10 mouse cellular contexts compared by ENCODE assay signal in genomic region chr5:21171336-21171735, GRCm38 (mm10). TPM values are rescaled to one million over a fixed set of nuclear protein-coding genes. Genes with fewer than 3 reads are reported as not detected.
DNase-seq lines count a peak whose midpoint lies in the region; ATAC-seq lines count a peak whose summit lies in the region.
"Had no signal": no experiment of that assay in that cellular context is flagged by ENCODE, and none has a peak within 500 bp of the region (broad histone marks: within the 10 kb centered on the region; RNA-seq: fewer than 3 reads in every experiment).

No protein-coding gene starts in this region.

- no peak overlapping the region for H3K4me3 ChIP-seq in midbrain, embryonic 13.5 days (replicated peaks)
- H3K4me3 ChIP-seq in midbrain, embryonic 10.5 days, result no peak overlapping the region
- H3K4me3 ChIP-seq in hindbrain, embryonic 14.5 days (replicated peaks; ENCODE audit: low read length), result no peak overlapping the region
- no peak overlapping the region for H3K4me3 ChIP-seq in neural tube, embryonic 15.5 days (replicated peaks)
- H3K4me3 ChIP-seq: neural tube, embryonic 12.5 days had no signal

- H3K4me1 ChIP-seq in midbrain, embryonic 13.5 days (replicated peaks), result peaks cover 23% of the 10 kb centered on the region
- peaks cover 39% of the 10 kb centered on the region for H3K4me1 ChIP-seq in midbrain, embryonic 10.5 days
- peaks cover 35% of the 10 kb centered on the region for H3K4me1 ChIP-seq in hindbrain, embryonic 14.5 days (replicated peaks; ENCODE audit: control insufficient read depth, insufficient read depth, low read length)
- H3K4me1 ChIP-seq in neural tube, embryonic 15.5 days, result peaks cover 46% of the 10 kb centered on the region

- peak overlapping the region; percentile 32; the same call in 1 of the 2 replicates for H3K27ac ChIP-seq in midbrain, embryonic 13.5 days
- no peak overlapping the region; the same call in 1 of the 2 replicates for H3K27ac ChIP-seq in midbrain, embryonic 10.5 days (replicated peaks)
- peak overlapping the region; percentile 74 for H3K27ac ChIP-seq in hindbrain, embryonic 14.5 days
- peak overlapping the region; percentile 74 for H3K27ac ChIP-seq in neural tube, embryonic 15.5 days (replicated peaks)
- H3K27ac ChIP-seq: neural tube, embryonic 12.5 days had no signal

- no peaks in the 10 kb centered on the region for H3K36me3 ChIP-seq in midbrain, embryonic 13.5 days
- no peaks in the 10 kb centered on the region for H3K36me3 ChIP-seq in midbrain, embryonic 10.5 days
- H3K36me3 ChIP-seq in hindbrain, embryonic 14.5 days (replicated peaks; ENCODE audit: control insufficient read depth, insufficient read depth), result no peaks in the 10 kb centered on the region
- no peaks in the 10 kb centered on the region for H3K36me3 ChIP-seq in neural tube, embryonic 15.5 days
- H3K36me3 ChIP-seq: neural tube, embryonic 12.5 days had no signal

- no peaks in the 10 kb centered on the region for H3K9me3 ChIP-seq in midbrain, embryonic 13.5 days
- H3K9me3 ChIP-seq in midbrain, embryonic 10.5 days (replicated peaks), result no peaks in the 10 kb centered on the region
- H3K9me3 ChIP-seq in hindbrain, embryonic 14.5 days (ENCODE audit: control insufficient read depth, low read length), result no peaks in the 10 kb centered on the region
- H3K9me3 ChIP-seq in neural tube, embryonic 15.5 days (replicated peaks), result no peaks in the 10 kb centered on the region
- H3K9me3 ChIP-seq: neural tube, embryonic 12.5 days had no signal

- no peak overlapping the region for H3K9ac ChIP-seq in midbrain, embryonic 13.5 days (replicated peaks)
- H3K9ac ChIP-seq in hindbrain, embryonic 14.5 days, result no peak overlapping the region
- H3K9ac ChIP-seq in neural tube, embryonic 15.5 days (replicated peaks), result no peak overlapping the region
- H3K9ac ChIP-seq: neural tube, embryonic 12.5 days had no signal

- WGBS in midbrain, embryonic 13.5 days, result 53% methylated on average over 6 of the region's 6 CpGs
- 71% methylated on average over 6 of the region's 6 CpGs for WGBS in midbrain, embryonic 10.5 days
- 35% methylated on average over 6 of the region's 6 CpGs for WGBS in hindbrain, embryonic 14.5 days
- 37% methylated on average over 6 of the region's 6 CpGs for WGBS in neural tube, embryonic 15.5 days

- DNase-seq in heart, adult 11 months, result peak; percentile 77
- DNase-seq in heart, postnatal 25 days (ENCODE audit: low spot score), result no peak
- no peak for DNase-seq in midbrain, embryonic 10.5 days (ENCODE audit: low spot score)
- DNase-seq in hindbrain, embryonic 14.5 days (ENCODE audit: low spot score), result peak; percentile 60
- DNase-seq in gastrocnemius, adult 18-20 months (ENCODE audit: low spot score), result no peak
- no peak for DNase-seq in urinary bladder, adult 2 months (ENCODE audit: low spot score)
- DNase-seq: kidney, adult 11 months had no signal

- H3K27me3 ChIP-seq in midbrain, embryonic 13.5 days, result no peaks in the 10 kb centered on the region
- H3K27me3 ChIP-seq in midbrain, embryonic 10.5 days (ENCODE audit: low read depth, poor library complexity, severe bottlenecking), result no peaks in the 10 kb centered on the region; the same call in 1 of the 2 replicates
- no peaks in the 10 kb centered on the region for H3K27me3 ChIP-seq in hindbrain, embryonic 14.5 days (ENCODE audit: control insufficient read depth, insufficient read depth, low read length)
- no peaks in the 10 kb centered on the region for H3K27me3 ChIP-seq in neural tube, embryonic 15.5 days (replicated peaks)
- H3K27me3 ChIP-seq: neural tube, embryonic 12.5 days had no signal

- intact Hi-C loops in heart, postnatal 25 days (cut with DNase I), result no loop called here

- ATAC-seq in midbrain, embryonic 13.5 days, result no peak
- peak; percentile 29; the same call in 1 of the 2 replicates for ATAC-seq in hindbrain, embryonic 14.5 days (ENCODE audit: low FRiP score)
- peak; percentile 22; the same call in 1 of the 2 replicates for ATAC-seq in neural tube, embryonic 15.5 days (ENCODE audit: low FRiP score)

- no peak overlapping the region for H3K4me2 ChIP-seq in midbrain, embryonic 13.5 days (replicated peaks)
- no peak overlapping the region for H3K4me2 ChIP-seq in hindbrain, embryonic 14.5 days (replicated peaks)
- no peak overlapping the region for H3K4me2 ChIP-seq in neural tube, embryonic 15.5 days
- H3K4me2 ChIP-seq: neural tube, embryonic 12.5 days had no signal

RNA-seq across cellular contexts. Expression of gene Gsap, which starts 14.7 kb away (rescaled TPM):
- total RNA-seq in heart, postnatal 25 days (2021), result 1 to 10 TPM; 3.9 to 4.3 TPM
- 4.7 and 6.4 TPM in 2 replicates for polyA plus RNA-seq in midbrain, embryonic 13.5 days (2015; fragmentation: Nextera tagmentation; extraction: Ambion mirVana)
- polyA plus RNA-seq in midbrain, embryonic 10.5 days (2016; fragmentation: Nextera tagmentation; extraction: Ambion mirVana), result 1.6 and 2.6 TPM in 2 replicates
- 14.4 and 15.5 TPM in 2 replicates for polyA plus RNA-seq in hindbrain, embryonic 14.5 days (2014; fragmentation: Nextera tagmentation; extraction: Ambion mirVana)
- 11.3 and 12.1 TPM in 2 replicates for polyA plus RNA-seq in neural tube, embryonic 15.5 days (2015; fragmentation: Nextera tagmentation; extraction: Ambion mirVana)
- total RNA-seq in gastrocnemius, adult 18-20 months (2021), result 1 to 10 TPM in 1 of 2 experiments, under 1 TPM in 1; 0.74 to 1.1 TPM
- polyA plus RNA-seq in urinary bladder, adult 2 months (2012; rRNA removed), result 3.4 and 3.7 TPM in 2 replicates

Comparison
In these comparisons a context has a peak if more than half of its experiments do, and no peak if none do; other contexts are left out.
1. DNase-seq: peak in heart, adult 11 months (single experiment) and hindbrain, embryonic 14.5 days (single experiment); none in heart, postnatal 25 days (single experiment), midbrain, embryonic 10.5 days (single experiment), gastrocnemius, adult 18-20 months (single experiment) and urinary bladder, adult 2 months (single experiment).